Mouse (Mus musculus) embryonic facial prominence, embryonic 10.5 days (tissue): ENCODE measurements around the gene Agbl3. TPM values are rescaled to one million over a fixed set of nuclear protein-coding genes. Genes with fewer than 3 reads are reported as not detected.

Source experiments
- DNase-seq: peaks from one replicate; pipeline ENCODE4 v3.0.0-alpha.2; 2017; ENCODE audit warnings: low spot score
- H3K27ac ChIP-seq: fragments of 300-500 bp; sonication (generic); replicated peaks from 2 replicates; pipeline ENCODE4 v1.5.1; 2016; ENCODE audit warnings: mild to moderate bottlenecking
- H3K27me3 ChIP-seq: fragments of 300-500 bp; sonication (generic); replicated peaks from 2 replicates; pipeline ENCODE4 v1.6.1; 2016; ENCODE audit warnings: low read depth, mild to moderate bottlenecking; ENCODE audit not compliant: poor library complexity, severe bottlenecking
- H3K36me3 ChIP-seq: fragments of 300-500 bp; sonication (generic); replicated peaks from 2 replicates; pipeline ENCODE4 v1.6.1; 2016; ENCODE audit warnings: mild to moderate bottlenecking, moderate library complexity
- H3K4me1 ChIP-seq: fragments of 300-500 bp; sonication (generic); 2 replicates; pipeline ENCODE4 v1.6.1; 2016
- H3K4me3 ChIP-seq: fragments of 300-500 bp; sonication (generic); 2 replicates; pipeline ENCODE4 v1.5.1; 2016; ENCODE audit warnings: mild to moderate bottlenecking, moderate library complexity
- H3K9me3 ChIP-seq: fragments of 300-500 bp; sonication (generic); 2 replicates; pipeline ENCODE4 v1.6.1; 2016; ENCODE audit warnings: mild to moderate bottlenecking
- WGBS: fragments of 180-500 bp; shearing (Covaris S2); methylation state at CpG from one replicate; pipeline ENCODE4 v1.1.7; 2016; 5-methylcytosine and 5-hydroxymethylcytosine counted together
- polyA plus RNA-seq: library from polyadenylated mRNA; unstranded; fragments of >200 nt; fragmentation: Nextera tagmentation; extraction: Ambion mirVana; gene quantifications from 2 replicates; pipeline ENCODE4 v1.2.1, GENCODE M21; 2016

Gene Agbl3
- polyA plus RNA-seq, 1 experiment from 2014 or later: 2.8 TPM

- Histone ChIP-seq H3K4me3 (no peak overlapping the region), H3K27me3 (no peaks in the 10 kb centered on the region), H3K27ac (no peak overlapping the region), H3K9me3 (no peaks in the 10 kb centered on the region), H3K36me3 (peaks cover 97% of the 10 kb centered on the region), H3K4me1 (peaks cover 21% of the 10 kb centered on the region)
- WGBS: 88% methylated on average over 10 of the region's 10 CpGs
- no peak for DNase-seq
Measured at GRCm38 (mm10) chr6:34903851-34904250, 123.6 kb downstream of the Agbl3 start.

GRCm38 (mm10) chr6:34904361-34904760 lies 124.1 kb downstream of the Agbl3 start:
- Histone ChIP-seq H3K27me3 (no peaks in the 10 kb centered on the region), H3K4me3 (no peak overlapping the region), H3K36me3 (peaks cover 96% of the 10 kb centered on the region), H3K27ac (no peak overlapping the region), H3K4me1 (peaks cover 25% of the 10 kb centered on the region), H3K9me3 (no peaks in the 10 kb centered on the region)
- 94% methylated on average over 6 of the region's 6 CpGs for WGBS
- no peak for DNase-seq

GRCm38 (mm10) chr6:34906125-34906524 lies 125.9 kb downstream of the Agbl3 start:
- DNase-seq: no peak
- Histone ChIP-seq H3K36me3 (peaks cover 78% of the 10 kb centered on the region), H3K27me3 (no peaks in the 10 kb centered on the region), H3K27ac (no peak overlapping the region), H3K9me3 (no peaks in the 10 kb centered on the region), H3K4me1 (peaks cover 40% of the 10 kb centered on the region), H3K4me3 (no peak overlapping the region)
- 81% methylated on average over 2 of the region's 2 CpGs for WGBS

GRCm38 (mm10) chr6:34906661-34907060 lies 126.4 kb downstream of the Agbl3 start:
- Histone ChIP-seq H3K27ac (peak overlapping the region; percentile 41; the same call in 1 of the 2 replicates), H3K27me3 (no peaks in the 10 kb centered on the region), H3K4me1 (peaks cover 40% of the 10 kb centered on the region), H3K36me3 (peaks cover 73% of the 10 kb centered on the region), H3K4me3 (no peak overlapping the region), H3K9me3 (no peaks in the 10 kb centered on the region)
- DNase-seq: no peak
- 93% methylated on average over 4 of the region's 4 CpGs for WGBS

- Histone ChIP-seq H3K9me3 (no peaks in the 10 kb centered on the region), H3K36me3 (peaks cover 68% of the 10 kb centered on the region), H3K27me3 (no peaks in the 10 kb centered on the region), H3K4me3 (no peak overlapping the region), H3K27ac (peak overlapping the region; percentile 41), H3K4me1 (peaks cover 36% of the 10 kb centered on the region)
- 49% methylated on average over 2 of the region's 2 CpGs for WGBS
- no peak for DNase-seq
Measured at GRCm38 (mm10) chr6:34907121-34907614, 126.9 kb downstream of the Agbl3 start.

- WGBS: 82% methylated on average over 18 of the region's 18 CpGs
- no peaks in the 10 kb centered on the region for H3K27me3 ChIP-seq
- H3K4me3 ChIP-seq: no peak overlapping the region
- no peaks in the 10 kb centered on the region for H3K9me3 ChIP-seq
- H3K27ac ChIP-seq: peak overlapping the region; percentile 7; the same call in 1 of the 2 replicates
- no peak for DNase-seq
- peaks cover 34% of the 10 kb centered on the region for H3K4me1 ChIP-seq
- H3K36me3 ChIP-seq: peaks cover 62% of the 10 kb centered on the region
Measured at GRCm38 (mm10) chr6:34907696-34908260, 127.5 kb downstream of the Agbl3 start.

Other genes with a start within 250 kb of the Agbl3 start
- gene Cald1, start 181.9 kb upstream of the Agbl3 start, polyA plus RNA-seq: 189 and 232 TPM in 2 replicates
- gene Tmem140, start 82.7 kb downstream of the Agbl3 start, polyA plus RNA-seq: 1.8 and 1.9 TPM in 2 replicates
- 18.9 and 19.2 TPM in 2 replicates for gene Cyren, start 97.6 kb downstream of the Agbl3 start, polyA plus RNA-seq
- 11.9 and 13.2 TPM in 2 replicates for gene Wdr91, start 130.4 kb downstream of the Agbl3 start, polyA plus RNA-seq
- 0.12 TPM in 1 of 2 replicates, not detected in the other for gene Stra8, start 139.7 kb downstream of the Agbl3 start, polyA plus RNA-seq
- 0.20 and 0.55 TPM in 2 replicates for gene Slc23a4, start 208.0 kb downstream of the Agbl3 start, polyA plus RNA-seq